ENCODE assay signal across 13 mouse cellular contexts in the genomic region with DNA sequence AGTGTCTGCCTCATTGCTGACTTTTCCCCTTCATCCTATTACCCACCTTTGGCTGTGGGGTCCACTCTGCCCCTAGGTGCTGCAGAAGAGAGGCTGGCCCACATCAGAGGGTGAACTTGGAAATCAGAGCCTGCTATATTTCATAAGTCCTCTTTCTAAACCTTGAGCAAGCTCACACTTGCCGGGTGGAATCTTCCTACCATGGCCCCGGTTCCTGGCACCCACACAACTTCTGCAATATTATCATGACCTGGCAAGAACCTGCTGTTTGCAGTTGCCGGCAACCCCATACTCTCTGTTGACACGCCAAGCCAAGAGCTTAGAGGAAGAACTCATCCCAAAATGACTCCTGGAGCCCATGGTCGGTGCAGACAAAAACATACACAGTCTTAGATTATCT. TPM values are rescaled to one million over a fixed set of nuclear protein-coding genes. Genes with fewer than 3 reads are reported as not detected.
A peak's percentile ranks its signal among the peaks of the same experiment; 100 is the strongest.
DNase-seq lines count a peak whose midpoint lies in the region; ATAC-seq lines count a peak whose summit lies in the region.
"Had no signal": no experiment of that assay in that cellular context is flagged by ENCODE, and none has a peak within 500 bp of the region (broad histone marks: within the 10 kb centered on the region; RNA-seq: fewer than 3 reads in every experiment).

No protein-coding gene starts in this region.

- WGBS in intestine, embryonic 15.5 days: 84% methylated on average over 5 of the region's 5 CpGs

- H3K9me3 ChIP-seq in intestine, embryonic 15.5 days: no peaks in the 10 kb centered on the region
- H3K9me3 ChIP-seq: forebrain, embryonic 15.5 days; heart, embryonic 15.5 days; limb, embryonic 12.5 days; midbrain, embryonic 12.5 days had no signal

- H3K36me3 ChIP-seq in intestine, embryonic 15.5 days: no peaks in the 10 kb centered on the region
- H3K36me3 ChIP-seq: forebrain, embryonic 15.5 days; heart, embryonic 15.5 days; limb, embryonic 12.5 days; midbrain, embryonic 12.5 days had no signal

- no peak for ATAC-seq in intestine, embryonic 15.5 days
- ATAC-seq: forebrain, embryonic 15.5 days had no signal

- DNase-seq in adrenal gland, postnatal 10 days: peak; percentile 37
- DNase-seq in adrenal gland, postnatal 4 days (ENCODE audit: low spot score in 2 of 2): no peak
- DNase-seq in urinary bladder, postnatal 14 days (ENCODE audit: low spot score): peak; percentile 51
- DNase-seq in urinary bladder, adult 2 months (ENCODE audit: low spot score): no peak
- peak; percentile 61 for DNase-seq in gastrocnemius, postnatal 14 days
- no peak for DNase-seq in right cerebral cortex, postnatal 25 days
- no peak for DNase-seq in lung, postnatal 25 days (ENCODE audit: low spot score)

- H3K4me2 ChIP-seq in intestine, embryonic 15.5 days (replicated peaks): no peak overlapping the region
- H3K4me2 ChIP-seq: forebrain, embryonic 15.5 days; heart, embryonic 15.5 days; limb, embryonic 12.5 days; midbrain, embryonic 12.5 days had no signal

- H3K4me1 ChIP-seq in intestine, embryonic 15.5 days (replicated peaks): peaks cover 7% of the 10 kb centered on the region; the same call in 1 of the 2 replicates
- H3K4me1 ChIP-seq: heart, embryonic 15.5 days; limb, embryonic 12.5 days had no signal

- H3K27me3 ChIP-seq in intestine, embryonic 15.5 days (replicated peaks): no peaks in the 10 kb centered on the region
- H3K27me3 ChIP-seq: forebrain, embryonic 15.5 days; heart, embryonic 15.5 days; limb, embryonic 12.5 days; midbrain, embryonic 12.5 days had no signal

- intact Hi-C loops in gastrocnemius, postnatal 14 days (cut with DNase I; ENCODE audit: low total_unique reads): no loop called here

- no peak overlapping the region for H3K27ac ChIP-seq in intestine, embryonic 15.5 days
- H3K27ac ChIP-seq: forebrain, embryonic 15.5 days; heart, embryonic 15.5 days; limb, embryonic 12.5 days; midbrain, embryonic 12.5 days had no signal

- no peak overlapping the region for H3K9ac ChIP-seq in intestine, embryonic 15.5 days
- H3K9ac ChIP-seq: forebrain, embryonic 15.5 days; heart, embryonic 15.5 days; limb, embryonic 12.5 days; midbrain, embryonic 12.5 days had no signal

- H3K4me3 ChIP-seq in intestine, embryonic 15.5 days (replicated peaks): no peak overlapping the region
- H3K4me3 ChIP-seq: forebrain, embryonic 15.5 days; heart, embryonic 15.5 days; limb, embryonic 12.5 days; midbrain, embryonic 12.5 days; myocyte had no signal

RNA-seq across cellular contexts. Expression of gene Dll1, which starts 49.6 kb away (rescaled TPM):
- 10 to 100 TPM in 1 of 2 experiments, 1 to 10 TPM in 1; 7.1 to 10.5 TPM for total RNA-seq in adrenal gland, postnatal 10 days (2021)
- 10 to 100 TPM in 1 of 2 experiments, 1 to 10 TPM in 1; 6.6 to 15.7 TPM for total RNA-seq in adrenal gland, postnatal 4 days (2021)
- polyA plus RNA-seq in urinary bladder, adult 2 months (2012; rRNA removed): 8.7 and 9.4 TPM in 2 replicates
- total RNA-seq in gastrocnemius, postnatal 14 days (2021): 1 to 10 TPM; 5.6 to 6.0 TPM
- polyA plus RNA-seq in intestine, embryonic 15.5 days (2015; fragmentation: Nextera tagmentation; extraction: Ambion mirVana): 20.7 and 23.3 TPM in 2 replicates

Comparison
In these comparisons a context has a peak if more than half of its experiments do, and no peak if none do; other contexts are left out.
1. DNase-seq: peak in adrenal gland, postnatal 10 days (single experiment), urinary bladder, postnatal 14 days (single experiment) and gastrocnemius, postnatal 14 days (single experiment); none in adrenal gland, postnatal 4 days (0 of 2), urinary bladder, adult 2 months (single experiment), right cerebral cortex, postnatal 25 days (single experiment) and lung, postnatal 25 days (single experiment).